Mouse (Mus musculus) thymus, postnatal 25 days (tissue): ENCODE data around the gene Des.

ENCODE experiments used
- DNase-seq: peaks from one replicate; pipeline ENCODE4 v3.0.0; 2022

Gene Des

GRCm38 (mm10) chr1:75385142-75385730 lies 25.1 kb downstream of the Des start:
- no peak for DNase-seq

GRCm38 (mm10) chr1:75386149-75386548 lies 26.0 kb downstream of the Des start:
- DNase-seq: no peak

- DNase-seq: no peak
Measured at GRCm38 (mm10) chr1:75387469-75387928, 27.4 kb downstream of the Des start.

GRCm38 (mm10) chr1:75387929-75388897 lies 28.1 kb downstream of the Des start:
- no peak for DNase-seq

DNA sequence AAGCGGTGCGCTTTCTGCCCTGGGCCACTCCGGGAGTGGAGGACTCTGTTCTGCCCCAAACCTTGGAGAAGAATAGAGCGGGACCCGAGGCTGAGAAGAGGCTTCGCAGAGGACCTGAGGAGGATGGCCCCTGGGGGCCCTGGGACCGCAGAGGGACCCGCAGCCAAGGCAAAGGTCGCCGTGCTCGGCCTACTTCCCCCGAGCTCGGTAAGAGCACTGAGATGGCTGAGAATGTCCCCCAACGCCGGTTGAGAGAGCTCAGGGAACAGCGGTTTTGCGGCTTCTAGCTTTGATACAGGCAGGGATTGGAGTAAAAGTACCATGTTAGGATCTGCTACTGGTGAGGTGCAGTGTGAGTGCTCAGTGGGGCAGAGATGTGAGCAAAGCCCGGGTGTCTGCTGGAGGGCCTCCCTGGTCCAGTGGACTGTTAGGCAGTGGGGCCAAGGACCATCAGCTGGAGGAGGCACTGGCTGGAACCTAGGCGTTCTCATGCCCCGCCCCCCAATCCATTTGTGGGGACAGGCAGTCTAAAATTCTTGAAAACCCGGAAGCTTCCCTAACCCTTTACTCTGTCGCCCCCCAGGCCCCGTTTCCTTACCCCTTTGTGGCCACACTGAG lies 28.9 kb downstream of the Des start:
- no peak for DNase-seq

GRCm38 (mm10) chr1:75393139-75393538 lies 33.0 kb downstream of the Des start:
- no peak for DNase-seq

DNA sequence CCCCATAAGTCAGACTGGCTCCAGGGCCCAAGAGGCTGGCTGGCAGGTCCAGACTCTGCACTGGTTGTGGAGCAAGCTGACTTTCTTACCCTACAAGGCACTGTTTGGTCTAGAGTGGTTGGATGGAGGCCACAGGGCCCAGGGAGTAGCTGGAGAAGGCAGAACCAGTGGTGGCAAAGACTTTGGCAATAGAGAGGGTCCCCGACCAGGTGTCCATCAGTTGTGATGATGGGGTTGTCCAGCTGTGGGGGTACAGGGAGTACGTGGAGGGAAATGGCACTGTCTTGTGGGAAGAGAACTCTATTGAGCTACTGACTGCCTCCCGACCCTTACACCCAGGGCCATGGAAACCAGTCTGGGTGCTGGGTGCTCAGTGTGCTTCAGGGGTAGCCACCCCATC lies 33.7 kb downstream of the Des start:
- DNase-seq: no peak

- DNase-seq: peak; percentile 56
Measured at GRCm38 (mm10) chr1:75398761-75399402, 38.8 kb downstream of the Des start.

GRCm38 (mm10) chr1:75399755-75400492 lies 39.8 kb downstream of the Des start:
- DNase-seq: no peak

- DNase-seq: no peak
Measured at GRCm38 (mm10) chr1:75400493-75401115, 40.5 kb downstream of the Des start.

DNA sequence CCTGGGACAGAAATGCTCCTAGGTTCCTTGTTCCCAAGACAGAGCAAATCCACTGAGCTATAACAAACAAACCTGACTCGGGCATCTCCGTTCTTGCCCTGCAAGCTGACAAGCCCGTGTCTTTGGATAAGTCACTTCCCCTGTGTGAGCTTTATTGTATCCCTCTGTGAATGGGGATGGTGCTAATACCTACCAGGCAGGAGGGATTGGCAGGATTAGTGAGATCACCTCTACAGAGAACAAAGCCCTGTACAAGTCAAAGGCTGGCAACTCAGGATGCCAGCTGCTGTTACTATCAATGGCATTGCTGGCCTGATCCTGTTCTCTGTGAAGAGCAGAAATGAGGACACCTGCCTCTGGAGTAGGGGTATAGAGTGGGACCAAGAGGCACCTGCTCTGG lies 45.4 kb downstream of the Des start:
- no peak for DNase-seq

GRCm38 (mm10) chr1:75406173-75406572 lies 46.0 kb downstream of the Des start:
- no peak for DNase-seq

DNA sequence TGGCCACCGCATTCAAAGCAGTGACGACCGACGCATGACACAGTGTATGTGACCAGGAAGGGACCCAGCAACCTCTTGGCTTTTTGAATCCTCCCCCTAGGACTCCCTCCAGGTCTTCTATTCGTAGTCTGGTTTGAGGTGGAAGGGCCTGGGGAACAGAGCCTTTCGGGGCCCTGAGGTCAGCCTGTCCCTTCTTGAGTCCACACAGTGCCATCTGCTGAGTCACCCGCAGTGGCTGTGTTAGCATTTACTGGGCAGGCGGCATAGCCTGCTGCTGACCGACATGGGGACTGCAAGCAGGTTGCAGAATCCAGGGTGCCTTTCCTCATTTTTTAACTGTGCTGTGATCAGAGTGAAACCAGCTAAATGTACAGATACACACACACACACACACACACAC lies 46.9 kb downstream of the Des start:
- no peak for DNase-seq

DNA sequence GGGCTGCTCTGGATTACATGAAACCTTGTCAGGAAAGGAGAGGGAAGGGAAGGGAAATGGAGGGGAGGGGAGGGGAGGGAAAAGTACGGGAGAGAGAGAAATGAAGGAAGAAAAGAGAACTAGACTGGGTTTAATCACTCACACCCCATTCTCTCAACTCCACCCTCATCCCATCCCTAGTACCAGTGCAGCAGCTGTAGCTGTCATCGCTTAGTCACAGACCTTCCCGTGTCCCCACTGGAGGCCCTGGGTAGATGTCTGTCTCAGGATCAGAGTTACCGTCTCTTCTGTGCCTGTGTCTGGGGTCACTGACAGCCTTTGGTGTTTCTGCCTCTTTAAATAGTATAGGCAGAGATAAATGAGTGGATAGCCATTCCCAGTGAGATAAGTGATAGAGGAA lies 48.1 kb downstream of the Des start:
- DNase-seq: no peak

DNA sequence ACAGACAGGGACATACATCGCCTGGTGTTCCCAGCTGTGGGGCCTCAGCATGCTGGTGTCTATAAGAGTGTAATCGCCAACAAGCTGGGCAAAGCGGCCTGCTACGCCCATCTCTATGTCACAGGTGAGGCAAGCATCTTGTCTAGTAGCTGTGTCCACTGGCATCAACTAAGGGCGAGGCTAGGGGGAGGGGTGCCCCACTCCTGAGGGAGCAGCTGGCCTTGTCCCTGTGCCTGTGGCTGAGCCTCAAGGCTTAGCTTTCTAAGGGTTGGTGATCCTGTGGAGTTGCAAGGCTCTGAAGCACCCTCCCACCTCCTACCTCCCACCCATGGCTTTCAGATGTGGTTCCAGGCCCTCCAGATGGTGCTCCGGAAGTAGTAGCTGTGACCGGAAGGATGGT lies 49.8 kb downstream of the Des start:
- DNase-seq: no peak

DNA sequence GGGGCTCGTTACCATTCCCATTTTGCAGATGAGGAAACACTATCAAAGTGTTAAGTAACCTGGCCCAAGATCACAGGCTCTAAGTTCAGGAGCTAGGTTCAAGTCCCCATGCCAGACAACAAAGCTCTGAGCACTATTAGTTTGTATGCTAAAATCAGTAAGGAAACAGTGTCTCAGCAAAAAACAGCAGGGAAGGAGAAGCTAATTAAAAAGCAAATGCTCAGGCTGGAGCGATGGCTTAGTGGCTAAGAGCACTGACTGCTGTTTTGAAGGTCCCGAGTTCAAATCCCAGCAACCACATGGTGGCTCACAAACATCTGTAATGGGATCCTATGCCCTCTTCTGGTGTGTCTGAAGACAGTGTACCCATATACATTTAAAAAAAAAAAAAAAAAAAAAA lies 52.1 kb downstream of the Des start:
- DNase-seq: no peak

DNA sequence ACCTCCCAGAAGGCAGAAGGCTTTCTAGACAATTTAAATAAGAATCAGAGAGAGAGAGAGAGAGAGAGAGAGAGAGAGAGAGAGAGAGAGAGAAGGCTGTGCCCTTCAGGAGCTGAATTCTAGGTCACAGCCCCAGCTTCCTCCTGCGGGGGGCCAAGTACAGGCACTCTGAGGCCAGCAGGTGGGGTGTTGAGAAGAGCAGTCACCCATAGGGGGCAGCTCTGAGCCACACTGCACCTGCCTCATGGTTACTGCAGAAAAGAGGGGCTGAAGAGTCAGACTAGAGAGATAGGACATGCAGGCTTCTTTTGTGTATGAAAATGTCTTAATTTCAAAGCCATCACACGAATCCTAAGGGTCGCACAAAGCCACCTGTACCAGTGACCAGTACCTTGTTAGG lies 53.6 kb downstream of the Des start:
- peak; percentile 67 for DNase-seq
